Mouse (Mus musculus): ENCODE data around the gene Fdx1l. TPM values are rescaled to one million over a fixed set of nuclear protein-coding genes. Genes with fewer than 3 reads are reported as not detected.
A peak's percentile ranks its signal among the peaks of the same experiment; 100 is the strongest.

The Fdx1l gene
- polyA plus RNA-seq (2011; ENCODE audit: insufficient read length, low read depth, missing spikeins), result 20.9 and 29.0 TPM in 2 replicates

- TF ChIP-seq CTCF (IDR thresholded peaks at IDR 0.05; ENCODE audit: borderline replicate concordance, insufficient read depth, low read length) (no peak), POLR2A (IDR thresholded peaks at IDR 0.05; ENCODE audit: low read depth, low read length) (peak; percentile 79)
- Histone ChIP-seq H3K27ac (ENCODE audit: insufficient read depth, low read length) (0 out of 2 replicates have a peak within 1 kb of the TSS, but pooled peaks have one; percentile 10), H3K4me3 (ENCODE audit: insufficient read depth, low read length) (peak within 1 kb of the TSS; percentile 79), H3K4me1 (ENCODE audit: control insufficient read depth, insufficient read depth, low read length) (peaks cover 9% of the 10 kb centered on the region)
Measured at GRCm38 (mm10) chr9:21073044-21073840, at the start of gene Fdx1l, which contains the start of gene Gm49373. Gene Fdx1l, minus strand, starts transcription at chr9:21073614. Gene Gm49373, minus strand, starts transcription at chr9:21073096.

GRCm38 (mm10) chr9:21121483-21121882 is 48.1 kb upstream of the Fdx1l start:
- no peaks in the 10 kb centered on the region for H3K4me1 ChIP-seq (ENCODE audit: control insufficient read depth, insufficient read depth, low read length)
- no peak overlapping the region for H3K4me3 ChIP-seq (ENCODE audit: insufficient read depth, low read length)
- H3K27ac ChIP-seq (ENCODE audit: insufficient read depth, low read length), result no peak overlapping the region
- no peak for TF ChIP-seq CTCF (IDR thresholded peaks at IDR 0.05; ENCODE audit: borderline replicate concordance, insufficient read depth, low read length)
- TF ChIP-seq POLR2A (IDR thresholded peaks at IDR 0.05; ENCODE audit: low read depth, low read length), result no peak

- no peaks in the 10 kb centered on the region for H3K4me1 ChIP-seq (ENCODE audit: control insufficient read depth, insufficient read depth, low read length)
- no peak overlapping the region for H3K27ac ChIP-seq (ENCODE audit: insufficient read depth, low read length)
- H3K4me3 ChIP-seq (ENCODE audit: insufficient read depth, low read length), result no peak overlapping the region
- no peak for TF ChIP-seq POLR2A (IDR thresholded peaks at IDR 0.05; ENCODE audit: low read depth, low read length)
- TF ChIP-seq CTCF (IDR thresholded peaks at IDR 0.05; ENCODE audit: borderline replicate concordance, insufficient read depth, low read length), result no peak
Measured at GRCm38 (mm10) chr9:21117073-21117472, 43.7 kb upstream of the Fdx1l start.

- no peak for TF ChIP-seq POLR2A (IDR thresholded peaks at IDR 0.05; ENCODE audit: low read depth, low read length)
- TF ChIP-seq CTCF (IDR thresholded peaks at IDR 0.05; ENCODE audit: borderline replicate concordance, insufficient read depth, low read length), result no peak
- Histone ChIP-seq H3K27ac (ENCODE audit: insufficient read depth, low read length) (no peak overlapping the region), H3K4me1 (ENCODE audit: control insufficient read depth, insufficient read depth, low read length) (no peaks in the 10 kb centered on the region), H3K4me3 (ENCODE audit: insufficient read depth, low read length) (no peak overlapping the region)
Measured at GRCm38 (mm10) chr9:21115105-21115504, 41.7 kb upstream of the Fdx1l start.

- H3K4me1 ChIP-seq (ENCODE audit: control insufficient read depth, insufficient read depth, low read length), result no peaks in the 10 kb centered on the region
- no peak overlapping the region for H3K4me3 ChIP-seq (ENCODE audit: insufficient read depth, low read length)
- no peak overlapping the region for H3K27ac ChIP-seq (ENCODE audit: insufficient read depth, low read length)
- TF ChIP-seq CTCF (IDR thresholded peaks at IDR 0.05; ENCODE audit: borderline replicate concordance, insufficient read depth, low read length) (no peak), POLR2A (IDR thresholded peaks at IDR 0.05; ENCODE audit: low read depth, low read length) (no peak)
Measured at GRCm38 (mm10) chr9:21114190-21114589, 40.8 kb upstream of the Fdx1l start.

- H3K4me3 ChIP-seq (ENCODE audit: insufficient read depth, low read length), result no peak overlapping the region
- H3K4me1 ChIP-seq (ENCODE audit: control insufficient read depth, insufficient read depth, low read length), result no peaks in the 10 kb centered on the region
- no peak overlapping the region for H3K27ac ChIP-seq (ENCODE audit: insufficient read depth, low read length)
- TF ChIP-seq POLR2A (IDR thresholded peaks at IDR 0.05; ENCODE audit: low read depth, low read length) (no peak), CTCF (IDR thresholded peaks at IDR 0.05; ENCODE audit: borderline replicate concordance, insufficient read depth, low read length) (no peak)
Measured at GRCm38 (mm10) chr9:21113751-21114150, 40.3 kb upstream of the Fdx1l start.

GRCm38 (mm10) chr9:21107607-21108237 is 34.3 kb upstream of the Fdx1l start:
- H3K27ac ChIP-seq (ENCODE audit: insufficient read depth, low read length), result no peak overlapping the region
- no peak for TF ChIP-seq POLR2A (IDR thresholded peaks at IDR 0.05; ENCODE audit: low read depth, low read length)
- TF ChIP-seq CTCF (IDR thresholded peaks at IDR 0.05; ENCODE audit: borderline replicate concordance, insufficient read depth, low read length), result no peak
- no peaks in the 10 kb centered on the region for H3K4me1 ChIP-seq (ENCODE audit: control insufficient read depth, insufficient read depth, low read length)
- H3K4me3 ChIP-seq (ENCODE audit: insufficient read depth, low read length), result no peak overlapping the region

- TF ChIP-seq POLR2A (IDR thresholded peaks at IDR 0.05; ENCODE audit: low read depth, low read length) (no peak), CTCF (IDR thresholded peaks at IDR 0.05; ENCODE audit: borderline replicate concordance, insufficient read depth, low read length) (no peak)
- Histone ChIP-seq H3K4me3 (ENCODE audit: insufficient read depth, low read length) (no peak overlapping the region), H3K27ac (ENCODE audit: insufficient read depth, low read length) (no peak overlapping the region), H3K4me1 (ENCODE audit: control insufficient read depth, insufficient read depth, low read length) (no peaks in the 10 kb centered on the region)
Measured at GRCm38 (mm10) chr9:21105760-21106564, 32.5 kb upstream of the Fdx1l start.

- Histone ChIP-seq H3K27ac (ENCODE audit: insufficient read depth, low read length) (no peak overlapping the region), H3K4me1 (ENCODE audit: control insufficient read depth, insufficient read depth, low read length) (no peaks in the 10 kb centered on the region), H3K4me3 (ENCODE audit: insufficient read depth, low read length) (no peak overlapping the region)
- TF ChIP-seq CTCF (IDR thresholded peaks at IDR 0.05; ENCODE audit: borderline replicate concordance, insufficient read depth, low read length) (no peak), POLR2A (IDR thresholded peaks at IDR 0.05; ENCODE audit: low read depth, low read length) (no peak)
Measured at GRCm38 (mm10) chr9:21104814-21105213, 31.4 kb upstream of the Fdx1l start.

Measured in embryonic fibroblast, embryonic 13.5 days (primary cell).